Mouse (Mus musculus): ENCODE measurements around the gene Auts2.
"Not testable (repeated sequence)": the region's sequence is repeated elsewhere in the genome, so short reads cannot be mapped to it uniquely, and the experiment has no call there.

Gene Auts2

DNA sequence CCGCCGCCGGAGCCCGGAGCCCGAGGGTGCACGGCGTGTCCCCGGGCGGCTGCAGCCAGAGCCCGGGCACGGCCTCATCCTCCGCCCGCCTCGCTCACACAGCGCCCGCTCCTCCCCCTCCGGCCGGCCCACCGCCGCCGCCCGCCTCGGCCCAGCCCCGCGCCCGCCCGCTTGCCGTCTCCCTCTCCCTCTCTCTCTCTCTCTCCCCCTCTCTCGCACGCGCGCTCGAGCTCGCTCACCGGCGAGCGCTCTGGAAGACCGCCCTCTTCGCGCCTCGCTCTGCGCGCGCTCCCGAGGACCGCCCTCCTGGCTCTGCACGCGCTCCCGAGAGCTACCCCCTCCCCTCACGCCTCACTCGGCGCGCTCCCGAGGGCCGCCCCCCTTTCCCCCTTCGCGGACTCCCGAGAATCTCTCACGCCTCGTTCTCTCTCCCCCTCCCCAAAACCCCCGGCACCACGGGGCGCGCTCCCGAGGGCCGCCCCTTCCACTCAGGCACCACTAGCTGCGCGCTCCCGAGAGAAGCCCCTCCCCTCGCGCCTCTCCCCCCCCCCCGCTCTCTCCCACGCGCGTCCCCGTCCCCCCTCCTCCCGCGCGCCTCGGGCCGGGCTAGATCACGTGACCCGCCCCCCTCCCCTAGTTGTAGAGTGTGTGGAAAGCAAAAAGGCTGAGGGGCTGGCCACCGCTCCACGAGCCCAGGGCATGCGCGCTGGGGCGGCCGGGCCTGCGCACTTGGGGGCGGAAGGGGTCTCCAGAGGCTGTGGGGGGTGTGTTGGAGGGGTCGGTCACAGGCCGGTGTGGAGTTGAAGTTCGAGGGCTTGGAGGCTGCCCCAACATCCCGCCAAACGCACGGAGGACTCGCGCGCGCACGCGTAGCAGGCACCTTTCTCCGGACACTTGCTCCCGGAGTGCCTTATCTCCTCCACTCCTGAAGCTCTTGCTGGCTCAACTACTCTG, at the start of gene Auts2:
Gene Auts2, minus strand, starts transcription at position 227 of the 954 bp plus-strand sequence.
- DNase-seq (ENCODE audit: low spot score): no peak

DNA sequence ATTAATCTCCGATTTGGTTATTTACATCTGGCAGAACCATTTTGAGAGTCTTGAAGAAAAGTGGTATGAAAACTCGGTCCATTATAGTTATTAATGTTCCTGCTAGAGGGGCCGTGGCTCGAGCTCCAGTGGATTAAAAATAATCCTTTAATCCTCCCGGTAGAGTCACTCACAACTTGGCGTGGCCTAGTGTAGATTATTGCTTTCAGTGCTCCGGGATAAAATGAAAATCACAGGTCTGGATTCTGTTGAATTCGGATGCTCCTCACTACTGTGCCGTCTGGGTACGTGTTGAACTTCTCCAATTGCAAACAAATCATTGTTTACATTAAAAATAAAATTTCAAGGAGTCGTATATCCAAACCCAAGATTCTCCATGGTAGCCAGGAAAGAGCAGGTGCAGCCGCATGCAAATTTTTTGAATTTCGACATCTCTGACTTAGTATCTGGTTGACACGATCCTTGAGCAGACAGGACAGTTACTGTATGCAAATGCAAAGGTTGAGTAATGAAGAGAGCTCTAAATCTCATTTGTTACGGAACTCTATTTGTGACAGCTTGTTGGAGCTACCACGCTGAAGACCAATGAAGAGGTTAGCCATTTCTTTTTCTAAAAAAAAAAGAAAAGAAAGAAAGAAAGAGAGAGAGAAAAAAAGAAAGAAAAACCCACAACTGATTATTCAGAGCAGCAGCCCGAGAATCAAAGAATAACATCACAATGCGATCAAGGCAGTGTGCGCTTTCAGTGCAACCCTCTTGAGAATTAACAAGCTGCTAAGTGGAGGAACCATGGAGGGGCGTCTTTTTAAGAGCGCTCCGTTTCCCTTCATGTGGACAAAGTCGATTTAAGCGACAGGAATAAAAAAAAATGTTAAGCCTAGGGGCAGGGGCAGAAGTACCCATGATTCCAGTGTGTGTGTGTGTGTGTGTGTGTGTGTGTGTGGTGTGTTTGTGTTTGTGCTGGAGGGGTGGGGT, 48.9 kb upstream of the Auts2 start:
- DNase-seq (ENCODE audit: low spot score): no peak

DNA sequence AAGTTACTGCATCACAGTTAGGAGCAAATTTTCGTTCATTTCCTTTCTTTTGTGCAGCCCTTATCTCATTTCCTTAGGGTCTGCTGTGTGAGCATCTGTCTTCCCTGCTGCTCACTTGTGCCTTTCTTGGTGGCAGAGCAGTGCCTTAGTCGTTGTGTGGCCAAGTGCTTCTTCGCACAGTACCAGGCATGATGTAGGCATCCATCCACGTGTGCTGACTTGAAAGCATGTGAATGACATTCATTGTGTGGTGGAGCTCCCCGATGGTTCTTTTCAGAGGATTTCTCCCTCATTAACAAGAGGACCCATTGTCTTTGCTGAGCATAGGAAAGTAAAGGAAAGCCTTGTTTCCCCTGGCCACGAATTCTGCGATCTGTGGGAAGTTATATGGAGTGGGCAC, 36.6 kb upstream of the Auts2 start:
- no peak for DNase-seq (ENCODE audit: low spot score)

DNA sequence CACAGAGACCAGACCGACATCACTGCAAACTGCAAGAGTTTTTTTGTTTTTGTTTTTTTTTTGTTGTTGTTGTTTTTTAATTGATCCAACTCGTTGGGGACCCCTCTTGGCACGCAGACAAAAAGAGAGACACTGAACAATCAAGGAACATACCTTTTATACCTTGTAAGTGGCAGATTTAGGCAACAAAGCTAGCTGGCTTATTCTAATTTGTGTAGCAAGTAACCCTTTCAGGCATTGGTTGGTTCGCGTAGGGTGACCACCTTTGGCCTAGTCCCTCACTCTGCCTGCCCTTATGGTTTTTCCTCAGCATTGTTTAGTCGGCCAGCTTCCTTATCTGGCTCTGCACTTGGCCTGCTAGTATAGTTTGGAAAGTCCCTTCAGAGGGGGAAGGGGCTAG, 17.6 kb upstream of the Auts2 start:
- not testable (repeated sequence) for DNase-seq (ENCODE audit: low spot score)

DNA sequence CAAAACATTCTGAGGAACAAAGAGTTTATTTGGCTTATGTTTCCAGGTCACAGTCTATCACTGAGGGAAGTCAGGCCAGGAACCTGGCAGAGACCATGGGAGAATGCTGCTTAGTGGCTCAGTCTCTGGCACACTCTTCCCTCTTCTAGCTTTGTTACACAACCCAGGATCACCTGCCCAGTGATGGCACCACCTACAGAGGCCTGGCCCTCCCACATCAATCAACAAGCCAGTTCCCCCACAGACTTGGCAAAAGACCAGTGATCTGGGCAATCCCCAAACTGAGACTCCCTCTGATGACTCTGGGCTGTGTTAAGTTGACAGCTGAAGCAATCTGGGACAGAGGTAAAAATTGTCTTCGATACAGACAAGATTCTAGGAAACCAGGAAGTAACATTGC, 2.6 kb upstream of the Auts2 start:
- no peak for DNase-seq (ENCODE audit: low spot score)

DNA sequence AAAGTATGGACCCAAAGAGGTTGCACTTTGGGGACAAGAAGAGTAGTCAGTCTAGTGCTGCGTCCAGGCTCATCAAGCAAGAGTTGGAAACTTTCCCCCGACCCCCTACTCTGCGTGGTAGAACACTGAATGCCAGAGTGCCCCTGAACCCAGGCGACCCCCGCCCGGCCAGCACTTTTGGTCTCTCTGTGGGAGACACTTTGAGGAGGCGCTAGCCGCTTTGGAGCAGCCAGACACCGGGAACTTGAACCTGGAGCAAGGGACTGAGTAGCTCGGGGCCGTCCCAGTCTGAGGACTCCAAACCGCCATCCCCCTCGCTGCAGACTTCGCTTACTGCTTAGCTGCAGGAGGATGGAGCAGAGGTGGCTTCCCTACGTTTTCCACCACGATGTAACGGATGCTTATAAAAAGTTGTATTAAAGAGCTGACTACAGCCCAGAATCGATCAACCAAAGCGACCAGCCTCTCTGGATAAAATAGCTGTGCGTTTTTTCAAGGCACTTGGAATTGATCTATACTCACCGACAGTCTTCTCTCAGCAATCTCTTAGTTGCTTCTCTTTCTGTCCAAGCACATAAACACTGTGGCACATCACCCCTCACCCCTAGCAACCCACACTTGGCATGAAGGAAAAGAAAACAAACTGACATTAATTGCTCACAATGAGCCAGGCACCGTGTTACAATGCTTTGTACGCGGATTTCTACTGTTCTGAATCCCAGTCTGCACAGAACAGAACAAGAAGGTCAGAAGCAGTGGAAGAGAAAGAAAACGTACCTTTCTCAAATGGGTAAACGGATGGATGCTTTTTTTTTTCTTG, 1.2 kb upstream of the Auts2 start:
- DNase-seq (ENCODE audit: low spot score): no peak

DNA sequence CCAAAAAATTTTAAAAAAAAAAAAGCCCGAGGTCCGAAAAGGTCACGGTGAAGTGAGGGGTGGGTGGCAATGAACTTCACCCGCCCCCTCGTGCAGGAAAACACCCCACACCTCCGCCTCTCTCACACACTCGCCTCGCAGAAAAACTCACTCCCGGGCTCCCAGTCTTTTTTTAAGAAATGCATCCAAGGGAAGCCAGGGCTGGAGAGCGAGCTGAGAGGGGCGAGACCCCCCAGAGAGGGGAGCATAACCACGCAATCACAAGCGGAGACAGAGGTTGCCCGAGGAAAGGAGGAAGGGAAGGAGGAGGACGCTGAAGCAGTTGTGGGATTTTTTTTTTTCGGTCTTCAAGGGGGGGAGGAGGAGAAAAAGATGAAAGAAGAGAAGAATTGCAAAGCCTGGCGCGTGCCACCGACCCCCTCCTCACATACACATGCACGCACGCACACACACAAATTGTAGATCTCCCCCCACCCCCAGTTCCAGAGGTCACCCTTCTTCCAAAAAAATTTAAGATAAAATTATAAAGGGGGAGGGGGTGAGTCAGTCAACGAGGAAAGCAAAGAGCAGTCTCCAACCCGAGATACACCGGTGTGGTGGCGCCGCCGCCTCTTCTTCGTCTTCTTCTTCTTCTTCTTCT, 643 bp downstream of the Auts2 start:
- DNase-seq (ENCODE audit: low spot score): no peak

DNA sequence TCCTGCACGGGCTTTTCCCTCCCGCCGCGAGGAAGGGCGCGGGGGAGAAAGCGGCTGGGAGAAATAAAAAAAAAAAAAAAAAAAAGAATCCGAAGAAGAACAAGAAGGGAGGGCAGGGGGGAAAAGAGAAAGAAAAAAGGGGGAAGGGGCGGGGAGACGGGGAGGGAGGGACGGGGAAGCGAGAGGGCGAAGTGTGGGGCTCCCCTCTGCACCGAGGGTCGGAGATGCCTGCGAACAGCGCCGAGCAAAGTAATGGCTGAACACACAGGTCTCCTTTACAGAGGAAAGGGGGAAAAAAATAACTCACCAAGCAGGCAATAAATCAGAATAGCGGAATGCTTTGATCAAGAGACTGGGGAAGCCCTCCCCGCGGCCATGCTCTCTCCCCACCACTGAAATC, 1.2 kb downstream of the Auts2 start:
- DNase-seq (ENCODE audit: low spot score): no peak

DNA sequence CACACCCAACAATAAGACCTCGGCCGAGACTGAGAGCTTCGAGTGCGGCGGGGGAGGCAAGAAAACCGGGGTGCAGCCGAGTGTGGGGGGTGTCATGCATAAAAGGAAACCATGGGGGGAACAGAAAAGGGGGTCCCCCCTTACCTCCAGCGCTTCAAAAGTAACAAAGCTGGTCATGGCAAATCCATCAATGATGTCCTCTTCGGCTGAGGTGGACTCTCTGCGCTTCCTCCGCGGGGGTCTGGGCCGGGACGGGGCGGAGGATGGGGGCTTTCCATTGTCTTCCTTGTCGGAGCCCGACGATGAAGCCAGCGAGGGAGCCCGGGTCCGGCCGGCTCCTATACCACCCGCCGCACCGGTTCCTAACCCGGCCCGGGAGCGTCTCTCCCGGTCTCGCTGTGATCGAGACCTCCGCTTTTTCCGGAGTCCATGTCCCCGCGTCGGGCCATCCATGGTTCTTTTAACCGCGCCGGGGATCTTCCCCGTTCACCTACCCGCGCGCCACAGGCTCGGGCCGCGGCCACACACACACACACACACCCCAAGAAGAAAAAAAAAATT, 1.7 kb downstream of the Auts2 start:
- no peak for DNase-seq (ENCODE audit: low spot score)

DNA sequence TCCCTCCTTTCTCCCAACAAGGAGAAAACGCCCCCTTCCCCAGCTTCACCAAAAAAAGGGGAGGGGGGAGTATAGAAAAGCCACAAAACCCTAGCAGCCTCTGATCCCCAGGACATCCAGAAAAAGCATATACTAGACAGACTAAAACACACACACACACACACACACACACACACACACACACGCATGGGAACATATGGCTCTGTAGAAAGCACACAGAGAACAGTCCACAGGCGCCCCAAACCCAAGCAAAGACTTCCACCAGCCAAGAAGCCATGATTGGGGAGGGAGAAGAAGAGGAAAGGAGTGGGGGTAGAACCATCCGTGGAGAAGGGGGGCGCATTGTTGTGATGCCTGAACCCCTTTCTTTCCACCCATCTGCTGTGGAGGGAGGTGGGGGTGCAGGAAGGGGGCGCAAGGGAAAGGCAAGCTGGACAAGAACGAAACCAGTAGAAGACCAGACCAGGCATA, 2.3 kb downstream of the Auts2 start:
- no peak for DNase-seq (ENCODE audit: low spot score)

DNA sequence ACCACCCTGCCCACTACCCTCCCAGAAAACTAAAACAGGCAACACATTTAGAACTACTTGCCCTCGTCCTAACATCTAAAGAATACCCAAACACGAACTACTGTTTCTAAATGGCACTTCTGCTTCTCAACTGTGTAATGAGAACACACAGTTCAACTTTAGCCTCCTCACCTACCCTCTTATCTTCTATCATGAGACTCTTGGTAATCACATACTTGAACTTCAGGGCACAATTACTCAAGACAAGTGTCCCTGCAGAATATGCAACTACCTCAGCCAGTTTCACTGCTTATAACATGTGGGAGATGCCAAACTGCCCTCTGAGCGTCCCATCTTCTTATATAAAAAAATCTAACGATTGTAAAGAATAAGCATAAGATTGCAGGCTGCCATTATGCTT, 5.7 kb downstream of the Auts2 start:
- no peak for DNase-seq (ENCODE audit: low spot score)

DNA sequence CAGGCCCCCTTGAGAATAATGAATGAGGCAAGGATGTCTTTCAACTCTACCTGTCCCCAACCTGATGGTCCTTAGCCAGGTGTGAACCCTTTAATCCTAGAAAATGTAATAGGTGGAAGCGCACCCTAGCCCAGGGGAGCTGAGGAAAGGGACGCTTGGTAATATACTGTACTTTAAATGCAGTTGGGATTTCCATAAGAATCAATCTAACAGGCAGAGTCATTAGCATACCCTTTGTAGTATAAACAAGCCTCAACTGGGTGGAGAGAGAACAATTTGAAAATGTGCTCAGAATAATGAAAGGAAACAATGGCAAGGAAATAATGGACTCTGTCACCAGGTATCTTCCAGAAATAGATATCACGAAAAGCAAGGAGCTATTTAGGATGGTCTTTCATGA, 16.7 kb downstream of the Auts2 start:
- DNase-seq (ENCODE audit: low spot score): no peak

DNA sequence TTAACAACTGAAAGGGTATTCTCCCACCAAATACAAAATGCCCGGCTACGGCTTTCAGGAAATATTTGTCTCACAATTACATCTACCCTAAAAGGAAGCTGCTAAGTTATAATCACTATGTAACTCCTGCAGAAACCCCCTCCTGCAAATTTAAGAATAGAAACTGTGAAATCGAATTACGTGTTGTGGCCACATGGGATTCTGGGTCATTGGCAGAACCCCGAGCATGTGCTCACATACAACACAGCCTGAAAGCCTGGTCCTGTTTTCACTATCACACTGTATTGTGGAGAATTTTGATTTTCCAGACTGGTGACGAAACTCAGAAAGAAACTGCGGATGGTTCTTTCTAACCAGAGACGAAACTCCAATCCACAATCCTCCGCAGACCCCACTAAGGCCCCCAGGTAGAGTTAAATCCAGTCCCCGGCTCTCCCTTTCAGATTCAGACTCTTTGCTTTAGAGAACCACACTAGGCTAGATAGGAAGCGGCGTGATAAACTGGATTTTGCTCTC, 21.7 kb downstream of the Auts2 start:
- no peak for DNase-seq (ENCODE audit: low spot score)

DNA sequence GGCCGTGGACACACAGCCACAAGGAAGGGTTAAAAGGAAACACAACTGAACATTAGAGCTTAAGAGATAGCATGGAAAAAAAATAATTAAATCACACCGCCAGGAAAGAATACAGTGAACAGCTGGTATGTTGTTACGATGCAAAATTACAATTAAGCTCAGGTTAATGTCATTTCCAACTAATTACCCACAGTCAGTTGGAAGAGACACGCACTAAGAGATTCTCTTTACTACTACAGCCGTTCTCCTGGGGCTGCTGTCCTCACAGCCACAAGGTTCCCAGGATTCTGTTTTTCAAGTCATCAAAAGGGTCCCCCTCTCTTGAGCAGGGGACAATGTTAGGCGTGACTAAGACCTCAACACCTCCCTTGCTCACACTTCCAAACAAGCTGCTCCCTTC, 25.3 kb downstream of the Auts2 start:
- DNase-seq (ENCODE audit: low spot score): no peak

DNA sequence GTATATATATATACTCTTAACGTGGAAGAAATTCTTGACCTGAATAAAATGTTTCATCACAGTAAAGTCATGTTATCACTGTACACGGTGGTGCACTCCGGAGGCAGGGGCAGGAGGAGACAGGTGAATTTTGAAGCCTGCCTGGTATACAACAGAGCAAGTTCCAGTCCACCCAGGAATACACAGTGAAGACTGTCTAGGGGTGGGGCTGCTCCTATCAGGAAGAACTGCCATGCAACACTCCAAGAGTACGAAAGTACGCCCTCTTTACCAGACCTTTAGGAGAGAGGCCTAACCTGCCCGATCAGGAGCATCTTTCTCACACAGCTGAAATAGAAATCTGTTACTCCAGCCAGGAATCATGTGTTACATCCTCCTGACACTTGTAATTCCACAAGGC, 28.6 kb downstream of the Auts2 start:
- no peak for DNase-seq (ENCODE audit: low spot score)

DNA sequence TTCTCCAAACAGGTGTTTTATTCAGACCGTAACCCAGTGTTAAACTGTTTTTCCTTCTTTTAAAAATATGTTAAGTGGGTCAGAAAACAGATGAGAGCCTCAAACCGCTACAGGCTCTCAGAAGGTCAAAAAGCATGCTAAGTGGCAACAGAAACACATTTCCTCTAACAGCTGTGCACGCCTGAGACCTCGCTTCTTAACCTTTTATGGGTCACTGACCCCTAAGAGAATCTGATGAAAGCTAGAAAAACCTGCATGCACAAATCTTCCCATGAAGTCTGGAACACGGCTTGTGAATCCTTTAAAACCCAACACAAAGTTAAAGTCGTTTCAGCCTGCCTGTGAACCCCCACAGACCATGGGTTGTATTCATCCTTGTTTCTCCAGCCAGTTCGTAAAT, 29.9 kb downstream of the Auts2 start:
- no peak for DNase-seq (ENCODE audit: low spot score)

DNA sequence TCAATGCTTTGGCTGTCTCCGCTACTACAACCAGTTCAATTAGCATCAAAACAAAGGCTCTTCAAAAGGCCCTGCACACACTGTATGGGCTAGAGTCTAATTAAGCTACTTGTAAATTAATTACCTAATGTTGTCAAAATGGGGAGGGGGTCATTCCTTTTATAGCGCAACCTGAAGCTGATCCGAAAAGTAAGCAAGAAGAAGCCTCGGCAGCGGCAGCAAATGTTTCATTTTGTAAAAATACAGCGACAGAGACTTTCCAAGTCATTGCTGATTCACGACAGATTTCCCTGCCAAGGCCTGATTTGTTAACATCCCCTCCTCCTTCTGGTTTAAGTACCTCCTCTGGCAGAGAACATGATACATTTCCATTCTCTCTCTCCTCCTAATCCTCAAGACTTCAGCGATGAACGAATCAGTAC, 33.7 kb downstream of the Auts2 start:
- DNase-seq (ENCODE audit: low spot score): no peak

DNA sequence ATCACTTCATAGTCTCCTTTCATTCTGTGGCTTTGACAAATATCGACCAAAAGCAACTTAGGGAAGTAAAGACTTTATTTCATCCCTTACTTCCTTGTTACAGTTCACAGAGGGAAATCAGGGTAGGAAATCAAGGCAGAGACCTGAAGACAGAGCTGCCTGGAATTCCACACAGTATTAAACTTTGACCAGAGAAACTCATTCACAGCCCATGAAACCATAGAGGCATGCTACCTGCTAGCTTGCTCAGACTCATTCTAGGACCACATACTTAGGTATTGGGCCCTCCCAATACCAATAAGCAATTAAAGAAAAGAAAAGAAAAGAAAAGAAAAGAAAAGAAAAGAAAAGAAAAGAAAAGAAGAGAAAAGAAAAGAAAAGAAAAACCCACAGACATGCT, 38.3 kb downstream of the Auts2 start:
- DNase-seq (ENCODE audit: low spot score): no peak

DNA sequence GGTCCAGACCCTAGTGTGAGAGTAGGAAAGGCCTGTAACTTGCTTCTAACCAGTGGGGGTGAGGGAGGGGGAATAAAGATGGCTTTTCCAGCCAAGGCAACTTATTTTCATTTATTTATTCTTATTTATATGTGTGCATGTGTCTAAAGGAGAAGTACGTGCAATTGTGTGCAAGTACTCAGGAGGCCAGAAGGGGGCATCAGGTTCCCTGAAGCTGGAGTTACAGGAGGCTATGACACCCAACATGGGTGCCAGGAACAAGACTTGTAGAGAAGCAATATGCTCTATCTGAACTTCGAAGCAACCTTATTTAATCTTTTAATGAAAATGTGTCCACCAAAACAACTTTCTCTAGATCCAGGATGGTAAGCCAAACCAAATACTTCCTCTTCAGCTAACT, 39.7 kb downstream of the Auts2 start:
- no peak for DNase-seq (ENCODE audit: low spot score)

DNA sequence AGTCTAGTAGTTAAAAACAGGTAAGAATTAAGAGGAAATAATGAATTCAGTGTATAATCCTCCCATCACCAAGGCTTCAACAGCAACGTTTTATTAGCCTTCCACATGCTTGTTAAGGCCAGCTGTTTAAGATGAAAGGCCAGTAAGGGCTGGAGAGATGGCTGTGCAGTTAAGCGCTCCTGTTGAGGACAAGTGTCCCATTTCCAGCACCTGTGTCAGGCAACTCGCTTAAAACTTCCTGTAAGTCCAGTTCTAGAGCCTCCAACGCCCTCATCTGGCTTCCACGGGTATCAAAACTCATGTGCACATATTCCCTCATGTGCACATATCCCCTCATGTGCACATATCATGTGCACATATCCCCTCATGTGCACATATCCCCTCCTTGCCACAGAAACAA, 41.1 kb downstream of the Auts2 start:
- no peak for DNase-seq (ENCODE audit: low spot score)

DNA sequence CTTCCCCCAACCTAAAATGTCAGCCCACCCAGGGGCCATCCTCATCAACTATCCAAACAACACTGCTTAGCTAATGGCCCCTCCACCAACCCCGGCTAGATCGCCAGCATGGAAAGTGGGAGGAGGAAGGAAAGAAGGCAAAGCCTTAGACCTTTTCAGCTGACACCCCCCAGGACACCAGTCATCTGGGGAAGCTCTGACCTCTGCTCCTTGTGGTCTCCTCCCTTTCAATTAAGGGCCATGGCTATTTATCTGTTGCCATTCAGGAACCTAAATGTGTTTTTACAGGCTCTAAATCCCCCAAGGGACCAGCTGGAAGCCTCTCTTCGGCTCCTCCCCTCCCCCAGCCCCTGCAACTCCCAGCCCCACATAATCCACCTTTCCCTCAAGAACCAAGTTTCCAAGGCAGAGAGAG, 42.3 kb downstream of the Auts2 start:
- no peak for DNase-seq (ENCODE audit: low spot score)

Data from spleen, adult 12 weeks (tissue).